Mouse (Mus musculus) hematopoietic stem cell, adult 5-6 weeks (primary cell): ENCODE data around the gene Skap1. TPM values are rescaled to one million over a fixed set of nuclear protein-coding genes. Genes with fewer than 3 reads are reported as not detected.
"Not testable (repeated sequence)": the region's sequence is repeated elsewhere in the genome, so short reads cannot be mapped to it uniquely, and the experiment has no call there.

Experiments used
- ATAC-seq, 2 experiments: fragments of 125-278 bp in 1 of 2; replicated peaks in 1 of 2; 2 replicates each; pipeline ENCODE4 v1.8.0; 2016 to 2017; ENCODE audit warnings: inconsistent platforms in 2 of 2, mild to moderate bottlenecking in 2 of 2, moderate number of reproducible peaks in 2 of 2, low read depth in 1 of 2, moderate TSS enrichment in 1 of 2; ENCODE audit not compliant: low FRiP score in 2 of 2, poor library complexity in 2 of 2, severe bottlenecking in 2 of 2, insufficient read depth in 1 of 2, low TSS enrichment in 1 of 2
- total RNA-seq: library from RNA; stranded (forward); fragments of 172-1452, 232-1000 nt; gene quantifications from 2 replicates; pipeline ENCODE4 v1.2.3, GENCODE M21; 2017

The Skap1 gene
- total RNA-seq, 1 experiment from 2014 or later = 2.4 TPM

GRCm38 (mm10) chr11:96696842-96697455, 232.6 kb downstream of the Skap1 start:
- no peak; a peak in 1 of 4 replicates for ATAC-seq

DNA sequence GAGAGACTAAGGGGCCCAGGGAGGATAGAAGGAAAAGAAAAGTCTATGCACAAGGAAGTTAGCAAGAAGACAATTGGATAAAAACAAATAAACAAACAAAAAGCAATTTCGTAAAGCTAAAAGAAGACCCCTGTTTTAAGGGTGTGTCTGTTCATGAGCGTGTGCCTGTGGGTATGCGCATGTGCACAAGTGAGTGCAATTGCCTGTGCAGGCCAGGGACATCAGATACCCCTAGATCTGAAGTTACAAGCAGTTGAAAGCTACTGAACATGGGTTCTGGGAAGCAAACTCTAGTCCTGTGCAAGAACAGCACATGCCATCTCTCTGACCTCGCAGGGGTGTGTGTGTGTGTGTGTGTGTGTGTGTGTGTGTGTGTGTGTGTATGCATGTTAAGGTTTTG, 233.1 kb downstream of the Skap1 start:
- no peak for ATAC-seq

GRCm38 (mm10) chr11:96703813-96704212, 239.4 kb downstream of the Skap1 start:
- ATAC-seq = no peak

DNA sequence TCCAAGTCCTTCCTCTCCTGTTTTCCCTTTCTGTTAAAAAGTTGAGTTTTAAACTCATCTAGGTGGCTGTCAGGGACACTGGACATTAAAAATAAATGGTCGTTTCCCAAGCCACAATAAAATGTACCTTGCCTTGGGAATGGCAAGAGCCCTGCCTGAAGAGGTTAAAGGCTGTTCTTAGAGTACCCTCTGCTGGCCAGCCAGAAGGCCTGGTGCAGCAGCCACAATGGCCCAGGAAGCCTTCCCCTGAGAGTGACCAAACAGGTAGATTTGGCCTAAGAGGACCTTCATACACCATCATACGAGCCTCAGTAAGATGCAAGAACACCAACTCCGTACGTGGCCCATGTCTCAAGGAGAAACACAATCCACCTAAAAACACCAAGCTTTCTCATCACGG, 246.9 kb downstream of the Skap1 start:
- ATAC-seq = no peak

- ATAC-seq = no peak
Observed at GRCm38 (mm10) chr11:96711670-96712069, 247.3 kb downstream of the Skap1 start.

- peak; percentile 45 to 49; a peak in 2 of 4 replicates for ATAC-seq
Observed at GRCm38 (mm10) chr11:96713210-96714005, 249.0 kb downstream of the Skap1 start.

- ATAC-seq = no peak
Observed at GRCm38 (mm10) chr11:96714011-96714410, 249.6 kb downstream of the Skap1 start.

GRCm38 (mm10) chr11:96715168-96715567, 250.8 kb downstream of the Skap1 start:
- not testable (repeated sequence) for ATAC-seq

GRCm38 (mm10) chr11:96718609-96719008, 254.2 kb downstream of the Skap1 start:
- ATAC-seq = no peak

DNA sequence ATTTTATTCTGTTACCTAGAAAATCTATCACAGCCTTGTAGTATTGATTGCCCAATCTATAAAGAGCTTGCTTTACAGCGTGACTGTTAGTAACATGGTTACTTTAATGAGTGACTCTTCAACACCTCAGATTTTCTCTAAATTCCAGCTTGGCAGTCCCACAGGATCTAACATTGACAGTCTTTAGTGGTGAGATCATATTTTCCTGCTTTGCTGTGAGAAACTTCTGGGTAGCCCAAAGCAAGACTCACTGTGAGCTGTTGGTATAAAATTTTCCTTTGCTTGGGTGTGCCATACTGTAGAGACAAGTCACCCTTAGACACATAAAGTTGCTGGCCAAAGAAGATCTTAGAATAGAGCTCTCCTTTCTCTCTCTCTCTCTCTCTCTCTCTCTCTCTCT, 261.4 kb downstream of the Skap1 start:
- ATAC-seq = no peak

- no peak for ATAC-seq
Observed at GRCm38 (mm10) chr11:96728577-96728976, 264.2 kb downstream of the Skap1 start.

DNA sequence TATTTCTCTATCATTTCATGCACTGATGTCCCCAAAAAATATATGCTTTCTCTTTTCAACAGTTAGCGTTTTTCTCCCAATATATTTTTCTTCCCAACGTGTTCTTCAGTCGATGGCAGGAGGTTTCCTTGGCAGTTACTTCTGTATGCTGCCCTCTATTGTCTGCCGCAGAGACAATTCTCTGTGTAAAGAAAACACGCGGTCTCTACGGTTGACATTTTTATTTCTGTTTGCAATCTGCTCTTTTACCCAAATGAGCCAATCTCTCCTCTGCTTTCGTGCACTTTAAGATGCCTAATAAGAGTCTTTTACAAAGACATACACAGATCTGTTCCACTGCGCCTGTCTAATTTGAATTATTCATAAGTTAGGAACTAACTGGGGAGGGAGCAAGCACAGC, 265.1 kb downstream of the Skap1 start:
- ATAC-seq = no peak

DNA sequence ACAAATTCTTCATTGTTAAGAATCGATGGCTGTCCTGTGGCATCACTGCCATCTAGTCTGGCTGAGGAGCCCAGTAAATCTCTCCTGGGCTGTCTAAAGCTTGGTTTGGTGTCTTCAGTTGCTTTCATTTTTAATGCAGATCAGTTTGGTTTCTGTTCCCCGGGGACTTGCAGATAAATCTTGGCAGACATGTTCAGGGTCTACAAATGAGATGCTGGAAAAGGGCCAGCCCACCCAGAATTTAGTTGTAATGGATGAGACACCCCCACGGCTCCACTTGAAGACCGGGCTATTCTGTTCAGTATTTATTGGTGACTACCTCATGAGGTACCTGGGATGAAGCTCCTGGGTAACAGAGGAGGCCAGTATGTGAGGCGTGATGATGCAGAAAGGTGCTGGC, 265.9 kb downstream of the Skap1 start:
- no peak for ATAC-seq

DNA sequence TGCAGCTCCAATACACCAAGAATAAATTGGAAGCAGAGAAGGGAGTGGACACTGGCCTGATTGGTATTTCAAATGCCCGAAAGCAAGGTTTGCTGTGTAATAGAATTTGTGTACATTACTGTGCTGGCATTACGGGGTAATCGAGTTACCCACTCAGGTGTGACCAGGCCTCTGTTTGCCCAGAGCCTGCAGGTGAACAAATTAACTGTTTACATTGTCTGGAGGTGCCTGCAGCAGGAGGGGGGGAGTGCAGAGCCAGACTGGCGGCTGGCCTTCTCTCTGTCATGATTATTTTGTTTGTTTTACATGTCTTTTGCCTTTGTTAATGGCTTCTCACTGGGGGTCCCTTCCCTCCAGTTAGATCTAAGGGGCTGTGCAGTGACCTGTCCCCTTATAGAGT, 268.3 kb downstream of the Skap1 start:
- no peak for ATAC-seq

DNA sequence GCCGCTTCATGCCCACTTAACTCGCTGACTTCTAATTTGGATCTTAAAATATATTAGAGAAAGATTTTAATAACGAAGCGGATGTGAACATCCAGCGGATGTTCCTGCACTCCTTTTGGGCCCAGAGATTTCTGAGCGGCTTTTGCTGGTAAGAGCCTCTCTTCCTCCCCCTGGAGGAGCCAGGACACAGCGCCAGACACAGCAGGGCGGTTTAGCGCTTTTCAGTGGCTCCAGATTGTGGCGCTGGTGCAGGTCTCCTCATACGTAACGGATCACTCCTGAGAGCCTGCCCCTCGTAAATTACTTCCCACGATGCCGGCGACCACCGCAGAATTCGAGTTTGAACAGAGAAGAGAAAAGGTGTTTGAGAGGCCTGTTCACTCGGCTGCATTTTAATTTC, 271.5 kb downstream of the Skap1 start:
- ATAC-seq = peak; percentile 75 to 76; a peak in 3 of 4 replicates

DNA sequence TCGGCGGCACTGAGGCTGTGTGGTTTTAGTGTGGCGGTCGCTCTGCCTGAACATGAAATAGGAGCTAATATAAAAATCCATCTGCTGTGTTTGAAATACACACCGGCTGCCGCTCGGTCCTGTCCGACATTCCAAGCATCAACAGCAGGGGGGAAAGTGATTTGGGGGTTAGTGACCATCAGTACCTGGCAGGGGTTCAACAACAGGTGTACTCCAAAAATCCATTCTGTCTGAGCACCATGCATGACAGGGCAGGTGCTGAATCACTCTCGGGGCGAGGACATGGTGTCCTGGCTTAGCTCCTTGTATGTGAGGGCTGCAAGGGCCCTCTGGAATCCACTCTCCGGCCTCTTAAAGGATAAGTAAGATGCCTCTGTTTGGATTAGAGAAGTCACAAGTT, 272.0 kb downstream of the Skap1 start:
- ATAC-seq = no peak

- ATAC-seq = no peak
Observed at GRCm38 (mm10) chr11:96737673-96738471, 273.5 kb downstream of the Skap1 start.

- ATAC-seq = no peak
Observed at GRCm38 (mm10) chr11:96740796-96741195, 276.4 kb downstream of the Skap1 start.
